Mouse (Mus musculus) CD4-positive naive resting alpha-beta T cell, adult 76 days (primary cell): ENCODE measurements around the gene Zfp551. TPM values are rescaled to one million over a fixed set of nuclear protein-coding genes. Genes with fewer than 3 reads are reported as not detected.

Experiments used
- total RNA-seq: library from RNA; stranded (reverse); gene quantifications from one replicate; pipeline ENCODE4 v1.2.4, GENCODE M21; 2023

Zfp551 gene
- total RNA-seq, result 1.6 TPM

DNA sequence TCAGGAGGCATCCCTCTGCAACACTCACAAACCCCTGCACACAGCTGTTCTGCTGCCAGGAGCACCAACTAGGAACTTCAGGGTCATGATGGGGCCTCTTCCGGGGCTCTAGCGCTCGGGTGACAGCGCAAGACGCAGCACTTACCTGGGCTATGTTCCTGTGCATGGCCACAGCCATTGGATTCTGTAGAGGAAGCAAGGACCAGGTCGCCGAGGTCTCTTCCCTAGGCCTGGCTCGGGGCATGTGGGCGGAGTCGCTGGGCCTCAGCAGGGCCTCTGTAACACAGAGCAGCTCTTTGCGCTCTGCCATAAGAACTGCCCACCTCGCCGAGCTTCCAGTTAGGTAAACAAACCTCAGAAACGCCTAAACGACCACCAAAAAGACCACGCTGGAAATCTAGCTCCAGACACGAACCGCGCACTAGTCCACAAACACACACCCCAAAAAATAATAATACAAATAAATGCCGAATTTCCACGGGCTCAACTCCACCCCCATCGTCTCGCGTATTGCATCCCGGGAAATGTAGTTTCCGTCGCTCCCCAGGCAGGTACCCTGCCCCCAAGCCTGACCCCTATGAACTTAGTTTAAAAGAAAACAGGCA lies at the start of gene Zfp551:
TSS of gene Zfp551 (minus strand) at position 507 of the 605 bp plus-strand sequence.

DNA sequence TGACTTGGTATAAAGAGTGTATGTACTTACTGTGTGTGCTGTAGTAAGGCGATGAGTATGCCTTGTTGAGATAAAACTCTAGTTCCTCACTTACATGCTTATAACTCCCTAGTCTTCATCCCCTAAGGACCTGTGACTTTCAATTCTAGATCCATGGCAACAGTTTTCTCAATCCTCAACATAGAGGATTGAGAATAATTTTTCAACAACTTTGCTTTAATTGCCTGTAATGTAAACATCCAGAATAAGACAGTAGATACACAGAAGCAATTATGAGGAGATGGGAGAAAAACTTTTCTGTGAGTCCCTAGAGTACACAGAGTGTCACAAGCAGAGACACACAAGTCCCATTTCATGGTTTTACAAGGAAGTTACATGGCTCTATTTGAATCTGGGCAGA lies 53.4 kb downstream of the Zfp551 start, which contains the start of gene Vmn1r84:
TSS of gene Vmn1r84 (minus strand) at position 101 of the 400 bp plus-strand sequence.

Other genes starting within 250 kb of the Zfp551 start
- gene Vmn1r80, start 233.5 kb downstream of the Zfp551 start, total RNA-seq, result not detected
- gene Vmn1r81, start 154.5 kb downstream of the Zfp551 start, total RNA-seq, result not detected
- gene Vmn1r82, start 122.3 kb downstream of the Zfp551 start, total RNA-seq, result not detected
- gene Vmn1r83, start 93.3 kb downstream of the Zfp551 start, total RNA-seq, result not detected
- gene Vmn1r84, start 53.5 kb downstream of the Zfp551 start, total RNA-seq, result not detected
- gene Zfp606, start 55.5 kb upstream of the Zfp551 start, total RNA-seq, result 3.8 TPM
- not detected for gene 2900092C05Rik, start 89.8 kb upstream of the Zfp551 start, total RNA-seq
- 0.03 TPM for gene Vmn2r53, start 186.0 kb upstream of the Zfp551 start, total RNA-seq
- not detected for gene Vmn2r54, start 217.6 kb upstream of the Zfp551 start, total RNA-seq